Mouse (Mus musculus) cerebellum, postnatal 25 days (tissue): Measurements from ENCODE around the gene Serpinb8.

Experiments used
- DNase-seq, 2 experiments: peaks; one replicate each; pipeline ENCODE4 v3.0.0; 2021; ENCODE audit warnings: mixed read lengths in 2 of 2

The Serpinb8 gene

DNA sequence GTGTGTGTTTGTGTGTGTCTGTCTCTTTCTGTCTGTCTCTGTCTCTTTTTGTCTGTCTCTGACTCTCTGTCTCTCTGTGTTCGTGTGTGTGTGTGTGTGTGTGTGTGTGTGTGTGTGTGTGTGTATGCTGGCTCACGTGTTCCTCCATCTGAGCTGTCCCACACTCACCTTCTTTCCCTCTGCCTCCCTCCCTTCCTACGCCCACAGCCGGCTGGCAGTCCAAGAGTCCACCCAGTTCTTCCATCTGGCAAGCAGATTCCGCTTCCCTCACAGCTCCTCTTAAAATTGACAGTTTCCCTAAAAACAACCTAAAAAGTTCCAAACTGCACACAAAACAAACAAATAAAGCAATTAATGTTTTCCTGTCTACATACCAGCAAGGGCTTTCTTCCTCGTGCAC is 55.3 kb downstream of the Serpinb8 start:
- DNase-seq = peak; percentile 10 to 29

DNA sequence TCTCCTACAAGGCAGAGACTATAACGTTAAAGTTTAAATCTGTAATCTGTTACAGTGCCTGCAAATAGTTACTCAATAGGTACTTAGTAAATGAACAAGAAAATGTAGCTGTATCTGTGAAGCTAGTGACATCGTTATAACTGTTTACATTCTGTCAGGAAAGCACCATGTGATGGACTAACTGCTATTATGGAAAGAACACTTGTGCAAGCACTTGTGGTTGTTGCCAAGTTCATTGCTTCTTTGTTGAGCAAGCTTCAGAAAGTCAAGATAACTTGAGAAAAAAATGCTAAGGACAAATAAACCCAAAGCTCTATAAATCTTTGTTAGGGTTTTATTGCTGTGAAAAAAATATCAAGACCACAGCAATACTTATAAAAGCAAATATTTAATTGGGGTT is 67.9 kb downstream of the Serpinb8 start:
- no peak for DNase-seq
